Mouse (Mus musculus): ENCODE measurements at regions not wholly inside any gene's neighbourhood (a gene's known extent, or its start where the extent isn't known, plus 50 kb on each side); places are given as distances from the start of the nearest gene placed in this dataset.

- H3K27ac ChIP-seq (ENCODE audit: control insufficient read depth, low read depth, low read length), result no peak overlapping the region
- no peaks in the 10 kb centered on the region for H3K9me3 ChIP-seq (replicated peaks; ENCODE audit: insufficient read depth, low read length)
- DNase-seq (ENCODE audit: low read depth, low spot score), result peak; percentile 5
- no peaks in the 10 kb centered on the region for H3K27me3 ChIP-seq (ENCODE audit: control insufficient read depth in 1 of 2, insufficient read depth in 2 of 2, low read length in 2 of 2)
- TF ChIP-seq HCFC1 (IDR thresholded peaks at IDR 0.05; ENCODE audit: low read depth, low read length), result no peak
- TF ChIP-seq KAT2A (conservative IDR thresholded peaks at IDR 0.05; ENCODE audit: low read depth, low read length), result no peak
- no peak for TF ChIP-seq SIN3A (IDR thresholded peaks at IDR 0.05; ENCODE audit: low read length)
- TF ChIP-seq POLR2AphosphoS2 (IDR thresholded peaks at IDR 0.05; ENCODE audit: low read length), result no peak
- no peak for TF ChIP-seq TBP (IDR thresholded peaks at IDR 0.05; ENCODE audit: low read depth, low read length)
- TF ChIP-seq TAL1 (IDR thresholded peaks at IDR 0.05; ENCODE audit: low read length), result no peak
- no peak for TF ChIP-seq CHD2 (IDR thresholded peaks at IDR 0.05; ENCODE audit: low read length)
- TF ChIP-seq POLR2A (IDR thresholded peaks at IDR 0.05; ENCODE audit: control insufficient read depth in 1 of 2, insufficient read depth in 1 of 2, low read depth in 1 of 2, low read length in 2 of 2, poor library complexity in 1 of 2), result no peak
- TF ChIP-seq JUND (IDR thresholded peaks at IDR 0.05; ENCODE audit: low read depth, low read length), result no peak
- no peak for TF ChIP-seq USF1 (IDR thresholded peaks at IDR 0.05; ENCODE audit: low read depth, low read length)
- no peak for TF ChIP-seq ZKSCAN1 (IDR thresholded peaks at IDR 0.05; ENCODE audit: low read depth, low read length)
- TF ChIP-seq MXI1 (IDR thresholded peaks at IDR 0.05; ENCODE audit: low read depth, low read length), result no peak
- no peak for TF ChIP-seq GABPA (IDR thresholded peaks at IDR 0.05; ENCODE audit: low read depth, low read length)
- no peak for TF ChIP-seq E2F4 (IDR thresholded peaks at IDR 0.05; ENCODE audit: borderline replicate concordance, low read depth, low read length)
- no peak for TF ChIP-seq ELF1 (IDR thresholded peaks at IDR 0.05; ENCODE audit: low read depth, low read length)
- no peak for TF ChIP-seq CHD1 (IDR thresholded peaks at IDR 0.05; ENCODE audit: low read depth, low read length)
- TF ChIP-seq CTCF (IDR thresholded peaks at IDR 0.05 in 2 of 3, conservative IDR thresholded peaks at IDR 0.05 in 1 of 3; ENCODE audit: control insufficient read depth in 1 of 3, insufficient read depth in 1 of 3, low read depth in 2 of 3, low read length in 3 of 3, poor library complexity in 1 of 3, severe bottlenecking in 1 of 3), result no peak
- no peak for TF ChIP-seq MYB (IDR thresholded peaks at IDR 0.05; ENCODE audit: low read depth, low read length)
- TF ChIP-seq MAFK (IDR thresholded peaks at IDR 0.05; ENCODE audit: borderline replicate concordance, low read depth, low read length), result no peak
- TF ChIP-seq MAX (IDR thresholded peaks at IDR 0.05; ENCODE audit: low read length), result no peak
- no peaks in the 10 kb centered on the region for H3K4me1 ChIP-seq (ENCODE audit: control insufficient read depth in 1 of 2, insufficient read depth in 2 of 2, low read length in 2 of 2)
- H3K79me2 ChIP-seq (ENCODE audit: control insufficient read depth, insufficient read depth, low read length, poor library complexity), result no peaks in the 10 kb centered on the region
- no peaks in the 10 kb centered on the region for H3K36me3 ChIP-seq (ENCODE audit: control insufficient read depth in 1 of 2, insufficient read depth in 2 of 2, low read length in 2 of 2)
- no peak overlapping the region for H3K4me3 ChIP-seq (ENCODE audit: control insufficient read depth in 1 of 2, insufficient read depth in 1 of 2, low read depth in 2 of 2, low read length in 2 of 2)
- no peak overlapping the region for H3K9ac ChIP-seq (ENCODE audit: control insufficient read depth, low read depth, low read length, poor library complexity, severe bottlenecking)
These were observed 198.4 kb downstream of the Cox7c start for GRCm38 (mm10) chr13:85848276-85848675.

- Histone ChIP-seq H3K79me2 (ENCODE audit: control insufficient read depth, insufficient read depth, low read length, poor library complexity) (no peaks in the 10 kb centered on the region), H3K9ac (ENCODE audit: control insufficient read depth, low read depth, low read length, poor library complexity, severe bottlenecking) (no peak overlapping the region), H3K36me3 (ENCODE audit: control insufficient read depth in 1 of 2, insufficient read depth in 2 of 2, low read length in 2 of 2) (no peaks in the 10 kb centered on the region), H3K27me3 (ENCODE audit: control insufficient read depth in 1 of 2, insufficient read depth in 2 of 2, low read length in 2 of 2) (no peaks in the 10 kb centered on the region), H3K4me1 (ENCODE audit: control insufficient read depth in 1 of 2, insufficient read depth in 2 of 2, low read length in 2 of 2) (no peaks in the 10 kb centered on the region), H3K9me3 (replicated peaks; ENCODE audit: insufficient read depth, low read length) (no peaks in the 10 kb centered on the region), H3K27ac (ENCODE audit: control insufficient read depth, low read depth, low read length) (no peak overlapping the region), H3K4me3 (ENCODE audit: control insufficient read depth in 1 of 2, insufficient read depth in 1 of 2, low read depth in 2 of 2, low read length in 2 of 2) (no peak overlapping the region)
- no peak for TF ChIP-seq USF2 (IDR thresholded peaks at IDR 0.05; ENCODE audit: borderline replicate concordance in 1 of 2, insufficient read depth in 1 of 2, low read depth in 1 of 2, low read length in 2 of 2)
- no peak for TF ChIP-seq UBTF (IDR thresholded peaks at IDR 0.05; ENCODE audit: borderline replicate concordance, insufficient read depth, low read depth, low read length)
- no peak for TF ChIP-seq MAX (IDR thresholded peaks at IDR 0.05; ENCODE audit: low read length)
- TF ChIP-seq POLR2A (IDR thresholded peaks at IDR 0.05; ENCODE audit: control insufficient read depth in 1 of 2, insufficient read depth in 1 of 2, low read depth in 1 of 2, low read length in 2 of 2, poor library complexity in 1 of 2), result no peak
- no peak for TF ChIP-seq GATA1 (IDR thresholded peaks at IDR 0.05; ENCODE audit: low read depth, low read length)
- TF ChIP-seq JUND (IDR thresholded peaks at IDR 0.05; ENCODE audit: low read depth, low read length), result no peak
- TF ChIP-seq POLR2AphosphoS2 (IDR thresholded peaks at IDR 0.05; ENCODE audit: low read length), result no peak
- no peak for TF ChIP-seq EP300 (IDR thresholded peaks at IDR 0.05; ENCODE audit: low read depth in 1 of 2, low read length in 2 of 2)
- TF ChIP-seq BHLHE40 (IDR thresholded peaks at IDR 0.05; ENCODE audit: borderline replicate concordance, low read depth, low read length), result no peak
- no peak for TF ChIP-seq TBP (IDR thresholded peaks at IDR 0.05; ENCODE audit: low read depth, low read length)
- TF ChIP-seq SMC3 (IDR thresholded peaks at IDR 0.05; ENCODE audit: low read depth, low read length), result peak; percentile 41
- peak in 1 of 3 experiments; percentile 28; a peak in 2 of 6 replicates for TF ChIP-seq CTCF (IDR thresholded peaks at IDR 0.05 in 2 of 3, conservative IDR thresholded peaks at IDR 0.05 in 1 of 3; ENCODE audit: control insufficient read depth in 1 of 3, insufficient read depth in 1 of 3, low read depth in 2 of 3, low read length in 3 of 3, poor library complexity in 1 of 3, severe bottlenecking in 1 of 3)
- no peak for TF ChIP-seq ZNF384 (IDR thresholded peaks at IDR 0.05; ENCODE audit: low read depth, low read length)
- TF ChIP-seq TAL1 (IDR thresholded peaks at IDR 0.05; ENCODE audit: low read length), result no peak
- TF ChIP-seq GABPA (IDR thresholded peaks at IDR 0.05; ENCODE audit: low read depth, low read length), result no peak
- TF ChIP-seq RAD21 (IDR thresholded peaks at IDR 0.05; ENCODE audit: low read depth, low read length), result peak; percentile 50
- TF ChIP-seq RCOR1 (IDR thresholded peaks at IDR 0.05; ENCODE audit: low read depth, low read length), result no peak
- TF ChIP-seq KAT2A (conservative IDR thresholded peaks at IDR 0.05; ENCODE audit: low read depth, low read length), result no peak
- no peak for TF ChIP-seq HCFC1 (IDR thresholded peaks at IDR 0.05; ENCODE audit: low read depth, low read length)
- no peak for TF ChIP-seq USF1 (IDR thresholded peaks at IDR 0.05; ENCODE audit: low read depth, low read length)
- TF ChIP-seq MYB (IDR thresholded peaks at IDR 0.05; ENCODE audit: low read depth, low read length), result no peak
- no peak for TF ChIP-seq MEF2A (IDR thresholded peaks at IDR 0.05; ENCODE audit: extremely low read depth, insufficient replicate concordance, low read depth, low read length, poor library complexity, severe bottlenecking)
- no peak for DNase-seq (ENCODE audit: low read depth, low spot score)
These were observed 216.8 kb downstream of the Cox7c start for GRCm38 (mm10) chr13:85829894-85830293.

Measured in MEL (cell line).